Mouse (Mus musculus) thymus, postnatal 25 days (tissue): ENCODE measurements around the gene Ap3b2.
"Not testable (repeated sequence)": the region's sequence is repeated elsewhere in the genome, so short reads cannot be mapped to it uniquely, and the experiment has no call there.

Source experiments
- DNase-seq: peaks from one replicate; pipeline ENCODE4 v3.0.0; 2022

Ap3b2 gene

DNA sequence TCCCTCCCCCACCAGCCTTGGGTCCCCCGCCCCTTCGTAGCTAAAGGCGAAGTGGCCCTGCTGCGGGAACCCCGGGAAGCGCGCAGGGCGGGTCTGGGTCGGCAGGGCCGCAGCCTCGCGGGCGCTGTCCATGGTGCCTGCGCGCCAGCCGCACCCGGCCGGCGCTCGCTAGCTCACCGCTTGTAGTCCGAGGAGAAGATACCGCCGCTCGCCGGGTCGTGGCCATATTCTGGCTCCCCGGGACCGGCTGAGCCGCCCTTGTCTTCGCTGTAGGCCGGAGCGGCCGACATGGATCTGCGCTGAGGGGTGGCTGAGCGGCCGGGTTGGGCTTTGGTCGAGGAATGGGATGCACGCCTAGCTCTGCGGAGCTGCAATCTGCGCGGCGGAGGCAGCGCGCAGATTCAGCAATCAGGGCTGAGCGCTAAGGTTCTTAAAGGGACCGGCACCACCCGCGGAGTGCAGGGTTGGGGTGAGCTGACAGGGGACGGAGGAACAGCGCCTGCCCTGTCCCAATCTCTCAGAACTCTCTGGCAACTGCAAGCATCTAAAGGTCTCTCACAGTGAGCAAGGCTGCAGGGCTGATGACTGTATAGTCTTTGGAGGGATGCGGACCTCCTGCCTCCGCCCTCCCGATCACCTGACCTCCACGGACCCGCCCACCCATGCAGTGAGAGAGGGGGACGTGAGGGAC is at the start of gene Ap3b2:
Ap3b2 (minus strand) TSS at position 595 of the 691 bp plus-strand sequence.
- peak; percentile 36 for DNase-seq

DNA sequence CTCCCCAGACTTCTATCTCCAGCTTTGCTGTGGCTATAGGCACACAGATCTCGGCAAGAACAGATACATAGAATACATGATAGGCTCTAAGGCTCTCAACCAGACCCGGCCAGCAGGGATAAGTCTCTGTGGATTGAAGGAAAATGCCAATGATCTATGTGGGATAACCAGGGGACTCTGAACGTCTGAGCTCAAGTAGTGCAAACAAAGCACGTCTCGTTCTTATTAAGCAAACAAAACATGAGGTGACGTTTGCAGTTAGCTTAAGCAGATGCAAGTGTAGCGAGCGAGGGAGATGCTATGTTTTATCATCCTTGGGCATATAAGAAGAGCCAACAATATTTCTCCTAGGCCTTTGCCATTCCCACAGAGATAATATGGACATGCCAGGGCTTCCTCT is 49.2 kb upstream of the Ap3b2 start:
- DNase-seq = no peak

DNA sequence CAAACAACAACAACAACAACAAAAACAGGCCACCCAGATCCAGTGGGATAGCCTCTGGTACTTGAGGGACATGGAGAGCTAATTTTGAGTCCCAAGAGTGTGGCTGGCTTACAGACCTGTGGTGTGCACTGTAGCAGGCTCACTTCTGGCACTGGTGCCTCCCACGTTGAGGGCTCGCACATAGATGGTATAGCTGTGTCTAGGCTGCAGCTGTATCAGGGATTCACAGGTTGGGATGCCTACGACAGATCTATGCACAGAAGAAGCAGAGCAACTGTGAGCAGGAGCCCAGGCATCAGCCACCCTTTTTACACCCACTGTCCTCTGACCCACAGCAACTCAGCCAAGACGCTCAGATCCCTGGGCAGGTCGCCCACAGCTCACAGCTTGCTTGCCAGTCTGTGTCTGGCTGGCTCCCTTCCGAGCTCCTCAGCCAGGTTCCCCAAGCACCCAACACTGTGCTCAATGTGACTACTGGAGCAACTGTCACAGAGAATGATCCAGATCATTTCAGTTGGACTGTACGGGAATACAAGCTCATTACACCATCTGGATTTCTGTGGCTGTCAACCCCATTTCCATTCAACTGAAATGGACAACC is 48.3 kb upstream of the Ap3b2 start:
- DNase-seq = no peak

DNA sequence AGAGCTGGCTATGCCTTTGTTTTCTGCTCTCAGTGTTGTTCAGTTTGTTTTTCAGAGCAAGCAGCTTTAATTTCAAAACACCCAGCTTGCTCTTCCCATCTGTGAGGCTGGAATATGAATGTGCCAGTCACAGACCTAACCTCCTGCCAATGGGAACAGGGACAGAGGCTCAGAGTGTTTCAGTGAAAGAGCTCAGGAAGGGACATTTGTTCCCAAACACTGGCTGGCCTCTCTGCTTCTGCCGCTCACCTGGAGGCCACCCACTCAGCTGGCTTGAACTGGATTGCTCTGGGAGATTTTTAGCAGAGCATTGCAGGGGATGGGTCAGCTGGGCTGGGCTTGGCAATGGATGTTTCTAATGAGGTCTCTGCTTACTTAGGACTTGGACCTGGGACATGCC is 47.3 kb upstream of the Ap3b2 start:
- no peak for DNase-seq

DNA sequence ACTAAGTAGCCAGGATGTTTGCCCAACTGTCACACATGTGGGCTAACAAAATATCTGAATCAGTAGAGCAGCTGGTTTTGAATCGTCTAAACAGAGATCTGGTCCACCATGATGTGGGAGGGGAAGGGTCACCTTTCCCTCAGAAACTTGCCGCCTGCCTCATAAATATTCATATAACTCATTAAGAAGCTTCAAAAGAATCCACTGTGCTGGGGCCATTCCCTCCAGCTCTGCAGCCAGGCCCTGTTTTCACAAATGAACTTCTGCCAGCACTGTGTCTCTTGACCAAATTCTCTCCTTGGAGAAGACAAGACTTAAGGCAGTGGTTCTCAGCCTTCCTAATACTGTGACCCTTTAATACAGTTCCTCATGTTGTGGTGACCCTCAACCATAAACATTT is 45.8 kb upstream of the Ap3b2 start:
- DNase-seq = no peak

DNA sequence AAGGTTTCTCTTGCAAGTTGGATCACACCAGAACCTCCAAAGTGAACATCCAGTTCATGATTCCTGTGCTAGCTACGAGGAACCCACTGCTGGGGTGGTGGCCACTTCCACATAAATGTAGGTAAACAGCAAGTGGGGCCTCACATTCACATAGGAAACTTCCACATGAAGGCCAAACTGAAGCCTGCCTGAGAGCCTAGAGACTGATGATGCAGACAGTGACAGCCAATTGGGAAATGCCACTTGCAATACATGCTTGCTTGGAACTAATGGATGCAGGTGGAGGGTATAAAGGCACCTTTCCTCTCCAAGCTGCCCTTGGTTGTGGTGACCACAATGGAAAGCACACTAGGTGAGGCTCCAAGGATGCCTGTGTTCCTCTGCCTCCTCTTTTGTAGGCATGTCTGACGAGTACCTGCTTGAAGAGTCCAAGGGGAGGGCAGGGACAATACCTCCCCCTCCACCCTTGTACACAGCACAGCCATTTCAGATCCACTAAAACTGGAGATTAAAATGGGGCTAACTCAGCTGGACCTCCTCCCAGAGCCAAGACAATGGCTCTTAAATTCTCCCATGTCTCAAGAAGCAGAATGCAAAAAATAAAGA is 44.4 kb upstream of the Ap3b2 start:
- no peak for DNase-seq

DNA sequence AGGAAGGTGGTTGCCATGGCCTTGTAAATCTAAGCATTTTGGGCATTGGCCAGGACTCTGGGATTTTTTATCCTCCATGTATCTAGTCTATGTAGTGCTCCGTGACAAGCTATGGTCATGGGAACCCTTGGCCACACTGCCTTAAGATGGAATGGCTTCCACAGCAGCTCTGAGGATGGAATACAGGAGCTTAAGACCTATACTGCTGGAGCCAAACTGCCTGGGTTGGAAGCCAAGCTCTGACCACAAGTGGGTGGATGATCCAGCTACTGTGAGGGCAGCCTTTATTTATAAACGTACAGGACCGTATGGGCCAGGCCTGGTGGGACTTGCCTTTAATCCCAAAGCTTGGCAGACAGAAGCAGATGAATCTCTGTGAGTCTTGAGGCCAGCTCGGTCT is 42.8 kb upstream of the Ap3b2 start:
- DNase-seq = no peak

DNA sequence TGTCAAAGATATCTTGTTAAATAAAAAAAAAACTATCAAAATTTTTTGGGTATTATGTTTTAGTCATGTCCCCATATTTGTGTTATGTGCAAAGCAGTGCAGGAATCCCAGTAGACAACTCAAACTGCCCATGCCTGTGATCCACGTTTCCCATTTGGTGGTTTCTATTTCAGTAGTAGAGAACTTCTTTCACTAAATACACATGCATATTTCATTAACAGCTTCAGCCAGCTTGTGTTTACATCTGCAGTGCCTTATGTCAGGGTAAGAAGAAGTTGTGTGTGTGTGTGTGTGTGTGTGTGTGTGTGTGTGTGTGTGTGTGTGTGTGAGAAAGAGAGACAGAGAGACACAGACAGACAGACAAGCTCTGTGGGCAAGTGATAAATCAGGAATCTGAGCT is 37.7 kb upstream of the Ap3b2 start:
- no peak for DNase-seq

DNA sequence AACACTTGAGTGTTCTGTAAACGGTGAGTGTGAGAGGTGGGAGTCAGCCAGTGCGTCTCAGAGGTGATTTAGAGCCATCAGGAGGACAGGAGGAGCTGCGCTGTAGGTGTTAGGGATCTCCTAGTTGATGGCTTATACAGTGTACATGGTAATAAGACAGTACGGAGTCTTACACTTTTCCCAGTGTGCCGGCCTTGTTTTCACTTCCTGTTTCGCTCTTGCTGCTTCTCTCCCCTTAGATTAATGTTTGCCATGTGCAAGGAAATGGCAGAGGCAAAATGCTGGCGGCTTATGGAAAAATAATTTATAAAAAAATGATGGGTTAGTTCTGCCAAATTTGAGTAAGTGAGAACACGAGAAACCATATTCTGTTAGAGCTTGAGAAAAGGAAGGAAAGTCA is 35.2 kb upstream of the Ap3b2 start:
- DNase-seq = no peak

DNA sequence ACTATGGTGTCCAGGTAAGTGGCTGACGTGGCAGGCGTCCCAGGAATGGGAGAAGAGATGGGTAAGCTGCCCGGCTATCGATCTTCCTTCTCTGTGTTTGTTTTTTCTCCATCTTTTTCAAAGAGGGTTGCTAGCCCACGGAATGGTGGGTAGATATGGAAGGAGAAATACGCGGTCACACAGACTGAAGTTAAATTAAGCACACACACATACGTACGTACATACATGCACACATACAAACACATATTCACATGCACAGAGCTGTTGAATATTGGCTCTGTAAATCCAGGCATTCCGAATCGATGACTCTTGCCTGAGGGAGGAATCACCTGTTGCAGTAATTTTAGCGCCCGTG is 29.9 kb upstream of the Ap3b2 start:
- no peak for DNase-seq

DNA sequence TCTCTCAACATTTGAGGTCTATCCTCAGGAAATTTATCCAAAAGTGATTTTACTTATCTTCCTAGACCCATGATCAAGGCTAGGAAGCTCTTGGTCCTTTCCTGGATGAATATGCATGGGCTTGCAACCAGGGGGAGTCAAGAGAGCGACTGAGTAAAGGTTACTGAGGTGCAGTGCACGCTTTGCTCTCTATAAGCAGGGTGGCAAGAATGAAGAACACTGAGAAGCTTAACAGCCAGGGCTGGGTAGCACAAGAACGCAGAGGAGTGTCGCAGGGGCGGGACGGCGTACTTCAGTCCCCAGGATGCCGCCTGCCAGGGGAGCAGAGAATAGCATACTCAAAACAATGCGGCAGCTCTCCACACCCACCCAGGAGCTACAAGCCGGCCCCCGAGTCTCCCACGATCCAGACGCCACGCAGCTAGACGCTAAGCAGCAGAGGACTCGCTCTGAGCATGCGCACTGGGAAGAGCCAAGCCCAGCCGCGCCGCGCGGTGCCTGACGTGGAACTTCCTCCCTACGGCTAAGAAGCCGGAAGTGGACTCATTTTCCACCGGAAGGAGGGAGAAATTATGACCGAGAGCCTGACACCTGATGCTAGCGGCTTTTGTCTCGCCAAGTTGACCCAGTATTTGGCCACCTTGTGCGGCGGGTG is 29.4 kb upstream of the Ap3b2 start:
- peak; percentile 88 for DNase-seq

DNA sequence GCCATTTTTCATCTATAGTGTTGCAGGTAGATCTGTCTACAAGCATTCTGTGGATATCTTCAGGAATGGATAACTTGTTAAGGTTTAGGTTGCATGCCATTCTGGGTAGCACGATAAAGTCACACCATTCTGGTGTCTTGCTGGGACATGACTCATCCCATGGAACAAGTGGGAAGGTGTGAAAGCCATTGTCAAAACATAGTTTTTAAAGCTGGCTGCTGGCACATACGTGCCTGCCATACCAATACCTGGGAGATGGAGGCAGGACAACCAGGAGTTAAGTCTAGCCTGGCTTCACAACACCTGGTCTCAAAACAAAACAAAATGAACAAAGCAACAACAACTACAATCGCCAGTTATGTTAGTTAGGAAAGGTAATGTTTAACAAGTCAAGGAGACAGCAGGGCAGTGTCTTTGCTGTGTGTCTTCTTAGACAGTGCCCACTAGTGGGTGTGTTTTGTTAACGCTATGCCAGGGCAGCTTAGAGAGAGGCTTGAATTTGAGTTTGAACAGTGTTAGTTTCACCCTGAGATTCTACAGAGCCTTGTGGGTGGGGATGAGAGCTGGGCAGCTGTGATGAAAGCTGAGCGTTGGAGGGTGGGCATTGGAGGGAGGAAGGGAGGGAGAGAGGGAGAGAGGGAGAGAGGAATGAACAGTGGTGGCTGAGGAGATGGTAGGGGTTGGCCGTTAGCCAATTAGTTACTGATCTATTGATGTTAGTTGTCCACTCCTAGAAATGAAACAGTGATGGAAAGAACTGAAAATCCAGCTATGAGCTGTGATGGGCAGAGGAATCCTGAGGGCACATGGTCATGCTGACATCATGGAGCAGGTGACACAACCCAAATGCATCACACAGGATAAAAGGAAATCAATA is 22.7 kb upstream of the Ap3b2 start:
- peak; percentile 15 for DNase-seq

DNA sequence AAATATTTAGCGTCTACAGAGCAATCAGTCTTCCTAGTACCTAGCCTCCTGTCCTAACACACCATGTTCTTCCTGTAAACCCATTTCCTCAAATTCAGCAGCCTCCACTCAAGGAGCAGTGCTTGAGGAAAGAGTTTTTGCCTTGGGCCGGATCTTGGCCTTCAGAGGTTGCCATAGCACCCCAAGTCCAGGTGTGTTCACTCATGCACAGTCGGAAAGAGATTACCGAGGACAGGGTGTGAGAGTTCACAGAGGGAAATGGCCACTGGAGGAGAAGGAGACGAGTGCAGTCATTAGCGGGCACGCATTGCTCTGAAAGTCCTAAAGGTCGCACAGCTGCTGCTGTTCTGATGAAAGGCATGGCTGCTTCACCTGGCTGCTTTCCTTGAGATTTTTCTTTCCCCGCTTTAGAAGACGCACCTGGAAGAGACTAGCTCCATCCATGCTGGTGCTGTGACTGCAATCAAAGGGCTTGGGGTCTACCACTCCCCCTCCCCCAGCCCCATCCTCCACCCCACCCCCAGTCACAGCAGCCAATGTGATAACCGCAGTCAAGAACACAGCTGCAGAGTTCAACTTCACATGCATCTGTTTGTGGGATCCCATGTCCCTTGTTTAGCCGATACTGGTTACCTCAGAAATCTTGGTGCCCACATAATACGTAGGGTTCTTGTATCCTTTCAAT is 21.3 kb upstream of the Ap3b2 start:
- peak; percentile 12 for DNase-seq

DNA sequence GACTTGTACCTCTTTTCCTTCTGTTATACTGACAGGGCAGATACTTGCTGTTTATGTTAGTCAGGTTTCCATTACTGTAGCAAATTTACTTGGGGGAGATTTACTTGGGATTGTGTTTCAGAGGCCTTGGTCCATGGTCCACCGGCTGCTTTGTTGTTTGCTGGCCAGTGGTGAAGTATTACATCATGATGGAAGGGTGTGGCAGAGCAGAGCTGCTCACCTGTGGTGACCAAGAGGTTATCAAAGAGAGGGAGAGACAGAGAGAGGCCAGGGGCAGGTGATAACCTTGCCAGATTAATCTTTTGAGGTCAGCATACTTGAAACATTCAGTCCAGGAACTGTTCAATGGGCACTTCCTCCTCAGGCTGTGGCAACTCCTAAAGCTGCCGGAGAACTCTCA is 7.3 kb upstream of the Ap3b2 start:
- DNase-seq = no peak

DNA sequence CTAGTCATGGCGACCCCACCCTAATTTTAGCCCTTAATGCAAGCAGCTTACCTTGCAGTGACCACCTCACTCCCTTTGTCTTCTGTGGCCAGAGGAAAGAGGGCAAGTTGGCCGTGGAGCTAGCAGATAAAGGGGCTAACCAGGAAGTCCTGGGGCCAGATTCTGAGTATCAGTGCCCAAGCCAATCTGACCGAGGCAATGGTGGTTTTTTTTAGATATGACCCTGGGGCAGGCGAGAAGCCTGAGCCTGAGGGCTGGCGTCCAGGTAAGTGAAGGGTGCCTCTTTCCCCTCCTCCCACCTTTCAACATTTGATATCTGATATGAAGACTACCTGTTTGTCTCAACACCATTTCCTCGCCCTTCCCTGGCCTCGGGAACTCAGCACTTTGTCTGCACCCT is 4.5 kb upstream of the Ap3b2 start, which contains the start of gene BC048679:
BC048679 (minus strand) TSS at position 101 of the 400 bp plus-strand sequence.
- DNase-seq = no peak

DNA sequence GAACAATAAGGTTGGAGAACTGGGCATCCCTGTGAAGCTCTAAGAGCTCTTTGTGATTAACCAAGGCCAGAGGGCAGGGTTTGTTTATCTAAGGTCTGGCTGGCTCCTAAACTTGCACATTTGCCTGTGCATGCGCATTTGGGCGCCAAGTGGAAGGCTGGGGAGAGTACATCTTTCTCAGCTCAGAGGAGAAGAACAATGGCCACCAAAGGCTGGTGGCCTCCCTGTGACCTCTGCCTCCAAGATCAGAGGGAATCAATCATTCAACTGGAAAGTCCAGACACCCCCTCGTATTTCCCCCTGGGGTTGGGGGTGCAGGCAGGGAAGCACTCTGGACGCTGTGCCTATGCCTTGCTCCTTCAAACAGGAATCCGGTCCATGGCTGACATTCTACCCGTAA is 3.4 kb upstream of the Ap3b2 start:
- DNase-seq = no peak

DNA sequence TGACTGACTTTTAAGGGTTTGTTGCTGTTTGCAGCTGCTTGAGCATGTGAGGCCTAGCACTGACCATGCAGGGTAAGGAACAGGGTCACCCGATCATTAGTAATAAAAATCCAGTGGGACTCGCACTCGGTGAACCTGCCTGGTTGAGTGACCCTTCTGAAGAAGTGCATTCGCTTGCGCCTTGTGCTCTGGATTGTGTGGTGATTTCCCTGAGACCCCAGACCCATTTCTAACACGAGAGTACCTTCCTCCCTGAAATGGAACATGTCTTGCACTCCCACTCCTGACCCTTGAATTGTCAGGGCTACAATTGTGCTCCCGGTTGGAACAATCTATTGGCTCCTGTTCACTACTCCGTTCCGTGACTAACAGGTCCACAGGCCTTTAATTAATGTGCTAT is 1.1 kb downstream of the Ap3b2 start:
- DNase-seq = no peak

DNA sequence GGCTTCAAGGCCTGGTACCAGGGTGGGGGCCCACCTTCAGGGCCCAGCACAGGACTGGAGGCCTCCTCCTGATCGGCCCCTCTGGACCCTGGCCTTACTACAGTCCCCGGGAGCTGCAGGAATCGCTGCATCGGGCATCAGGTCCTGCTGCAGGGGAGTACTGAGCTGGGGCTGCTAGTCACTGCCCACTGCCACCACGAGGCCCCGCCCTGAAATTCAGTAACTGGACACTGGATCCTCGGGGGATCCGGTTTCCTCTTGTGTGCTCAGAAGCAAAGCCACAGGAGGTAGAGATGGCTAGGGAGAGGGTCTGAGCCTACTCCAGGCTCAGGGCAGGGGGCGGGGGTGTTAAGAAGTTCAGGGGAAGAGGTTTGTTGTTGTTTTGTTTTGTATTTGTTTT is 4.1 kb downstream of the Ap3b2 start:
- DNase-seq = no peak

DNA sequence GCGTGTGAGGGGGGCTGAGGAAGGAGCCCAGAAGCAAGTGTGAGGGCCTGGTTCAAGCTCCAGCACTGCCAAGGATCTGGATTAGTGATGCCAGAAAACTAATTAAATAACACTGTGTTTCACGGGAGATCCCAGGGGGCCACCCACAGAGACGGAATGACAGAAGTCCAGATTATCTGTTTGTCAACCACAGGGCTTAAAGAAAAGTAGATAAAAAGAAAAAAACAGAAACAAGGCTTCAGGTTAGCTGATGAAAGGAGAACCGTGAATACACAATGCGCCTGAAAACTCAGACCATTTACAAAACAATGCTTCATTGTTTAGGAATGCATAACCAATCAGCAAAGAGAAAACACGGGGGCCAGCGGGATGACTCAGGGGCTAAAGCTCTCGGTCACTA is 12.9 kb downstream of the Ap3b2 start:
- no peak for DNase-seq

DNA sequence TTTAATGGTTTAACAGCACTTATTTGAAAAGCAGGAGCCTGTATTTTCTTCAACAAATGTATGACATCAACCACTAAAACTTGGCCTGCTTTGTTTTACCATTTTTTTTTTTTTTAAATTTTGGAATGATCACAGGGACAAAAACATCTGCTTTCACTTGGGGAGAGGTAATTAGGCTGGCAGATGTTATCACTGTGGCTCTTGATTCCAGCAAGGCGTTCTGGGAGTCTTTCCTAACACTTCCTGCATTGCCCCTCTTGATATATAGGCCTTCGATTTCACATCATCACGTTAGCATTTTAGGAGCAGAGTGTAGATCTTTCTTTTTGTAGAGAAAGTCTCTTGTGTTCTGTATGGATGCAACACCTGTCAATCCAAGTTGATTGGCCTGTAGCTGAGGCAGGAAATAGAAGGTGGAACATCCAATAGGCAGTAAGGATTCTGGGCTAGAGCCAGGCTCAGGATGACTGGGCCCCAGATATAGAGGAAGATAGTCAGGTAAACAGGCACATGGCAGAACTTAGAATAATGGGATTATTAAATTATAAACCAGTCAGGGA is 14.1 kb downstream of the Ap3b2 start:
- DNase-seq = no peak

DNA sequence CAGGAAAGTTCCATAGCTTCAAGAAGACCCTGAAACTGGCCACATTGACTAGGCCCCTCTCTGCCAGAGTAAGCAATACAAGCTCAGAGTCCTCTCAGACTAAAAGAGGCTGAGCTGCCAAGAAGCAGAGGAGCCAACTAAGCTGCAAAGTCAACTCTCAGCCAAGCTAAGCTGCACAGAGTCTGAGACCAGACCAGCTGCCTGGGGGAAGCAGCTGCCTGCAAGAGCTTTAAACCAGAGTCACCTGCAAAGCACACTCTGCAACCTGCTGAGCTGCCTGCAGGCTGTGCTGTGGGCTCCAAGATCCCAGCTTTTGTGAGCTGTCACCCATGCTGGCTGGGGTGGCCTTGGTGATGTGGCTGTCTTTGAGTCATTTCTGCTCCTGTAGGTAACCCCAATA is 15.5 kb downstream of the Ap3b2 start:
- DNase-seq = not testable (repeated sequence)

DNA sequence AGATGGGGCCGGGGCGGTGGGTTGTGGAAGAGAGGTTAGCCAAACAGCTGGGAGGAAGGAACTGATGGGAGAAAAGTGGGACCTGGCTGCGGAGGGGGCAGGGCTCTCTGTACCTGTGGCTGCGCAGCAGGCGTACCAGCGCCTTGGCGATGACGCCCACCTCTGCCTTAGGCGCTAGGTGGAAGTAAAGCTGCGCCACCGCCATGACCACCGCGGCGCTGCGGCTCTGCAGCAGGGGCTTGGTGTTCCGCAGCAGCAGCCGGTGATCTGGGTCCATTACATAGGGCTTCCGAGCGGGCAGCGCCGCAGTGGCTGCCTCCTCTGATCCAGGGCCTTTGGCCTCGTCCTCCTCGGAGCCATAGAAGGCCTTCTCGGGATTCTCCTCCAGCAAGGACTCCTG is 16.9 kb downstream of the Ap3b2 start:
- DNase-seq = no peak
